Mouse (Mus musculus) urinary bladder, adult 18-20 months (tissue): ENCODE measurements at regions not wholly inside any gene's neighbourhood (a gene's known extent, or its start where the extent isn't known, plus 50 kb on each side); places are given as distances from the start of the nearest gene placed in this dataset.

Experiments used
- DNase-seq, 2 experiments: peaks; one replicate each; pipeline ENCODE4 v3.0.0; 2022; ENCODE audit warnings: low spot score in 2 of 2, mixed read lengths in 2 of 2

DNA sequence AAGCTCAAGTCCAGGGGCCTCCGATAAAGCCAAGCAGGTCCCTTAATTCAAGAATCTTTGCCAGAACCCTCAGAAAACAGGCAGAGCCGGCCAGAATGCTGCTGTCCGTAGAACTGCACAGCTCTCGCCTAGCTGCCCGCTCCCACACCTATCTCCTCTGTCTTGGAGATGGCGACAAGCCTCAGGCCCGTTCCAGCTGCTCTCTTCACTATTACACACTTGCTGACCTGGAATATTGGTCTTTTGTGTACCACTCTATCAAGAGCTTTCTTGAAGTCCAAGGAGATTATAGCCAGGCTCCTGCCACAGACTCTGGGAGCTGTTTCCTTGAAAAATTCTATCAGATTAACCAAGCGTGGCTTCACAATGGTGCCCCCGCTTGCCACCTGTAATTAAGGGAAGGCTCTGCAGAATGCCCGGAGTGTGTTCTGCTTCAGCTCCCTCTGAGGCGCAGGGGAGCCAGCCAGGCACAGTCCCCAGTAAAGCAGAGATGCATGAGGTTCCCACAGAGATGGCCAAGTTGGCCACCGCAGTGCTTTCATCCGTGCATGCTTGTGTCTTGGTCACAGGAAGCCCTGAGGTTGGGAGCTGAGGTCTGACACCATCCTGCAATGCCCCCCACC lies 496.8 kb downstream of the Cdh26 start:
- DNase-seq: no peak

DNA sequence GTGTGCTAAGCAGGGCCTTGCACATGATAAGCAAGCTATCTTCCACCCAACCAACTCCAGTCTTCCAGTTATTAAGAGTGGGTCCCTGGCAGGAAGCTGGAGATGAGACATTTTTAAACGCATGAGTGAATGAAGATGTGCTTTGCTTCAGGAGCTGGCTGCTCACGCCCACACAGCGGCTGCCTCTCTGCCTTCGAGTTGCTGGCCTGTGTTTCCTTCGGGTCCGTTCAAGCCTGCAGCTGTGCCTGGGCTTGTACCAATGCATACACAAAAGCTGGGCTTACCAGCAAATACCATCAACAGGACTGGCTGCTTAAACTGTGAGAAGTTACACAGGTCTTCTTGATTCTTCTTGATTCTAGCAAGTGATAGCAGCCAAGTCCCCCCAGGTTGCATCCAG lies 498.7 kb downstream of the Cdh26 start:
- DNase-seq: peak in 1 of 2 experiments; percentile 1

DNA sequence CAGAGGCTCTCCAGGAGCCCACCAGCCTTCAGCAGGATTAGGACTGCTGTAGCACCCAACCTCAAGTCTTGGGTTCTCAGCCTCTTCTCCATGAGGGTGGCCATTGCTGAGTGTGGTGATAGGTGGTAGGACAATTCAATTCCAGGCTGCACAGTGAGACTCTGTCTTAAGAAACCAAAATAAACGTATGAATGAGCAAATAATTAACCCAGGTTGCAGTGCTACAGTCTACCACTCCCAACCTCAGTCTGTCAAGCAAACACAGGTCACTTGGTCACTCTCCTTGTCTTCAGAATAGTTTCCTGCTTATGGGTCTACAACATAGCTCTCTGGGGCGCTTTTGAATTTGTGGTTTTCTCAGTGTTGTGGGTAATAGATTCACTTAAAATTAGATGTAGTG lies 499.8 kb downstream of the Cdh26 start:
- DNase-seq: no peak

- DNase-seq: no peak
Measured at GRCm38 (mm10) chr2:178948471-178948870, 493.8 kb upstream of the Cdh4 start.

- DNase-seq: no peak
Measured at GRCm38 (mm10) chr2:178949103-178949502, 493.1 kb upstream of the Cdh4 start.

DNA sequence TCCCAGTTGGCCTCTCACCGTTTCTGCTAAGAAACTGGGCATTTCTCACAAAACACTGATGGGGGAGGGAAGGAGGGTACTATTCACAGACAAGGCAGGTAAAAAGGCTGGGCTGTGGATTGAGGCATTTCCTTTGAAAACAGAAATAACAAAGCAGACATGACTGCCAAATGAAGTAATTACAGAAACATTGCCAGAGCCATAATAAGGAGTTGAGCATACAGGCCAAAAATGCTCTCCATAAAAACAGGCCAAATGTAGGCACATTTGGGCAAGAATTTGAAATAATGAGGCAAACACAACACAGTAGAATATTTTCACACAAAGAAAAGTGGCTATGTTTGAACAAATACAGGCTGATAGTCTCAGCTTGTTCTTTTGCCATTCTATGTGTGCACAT lies 491.9 kb upstream of the Cdh4 start:
- no peak for DNase-seq

DNA sequence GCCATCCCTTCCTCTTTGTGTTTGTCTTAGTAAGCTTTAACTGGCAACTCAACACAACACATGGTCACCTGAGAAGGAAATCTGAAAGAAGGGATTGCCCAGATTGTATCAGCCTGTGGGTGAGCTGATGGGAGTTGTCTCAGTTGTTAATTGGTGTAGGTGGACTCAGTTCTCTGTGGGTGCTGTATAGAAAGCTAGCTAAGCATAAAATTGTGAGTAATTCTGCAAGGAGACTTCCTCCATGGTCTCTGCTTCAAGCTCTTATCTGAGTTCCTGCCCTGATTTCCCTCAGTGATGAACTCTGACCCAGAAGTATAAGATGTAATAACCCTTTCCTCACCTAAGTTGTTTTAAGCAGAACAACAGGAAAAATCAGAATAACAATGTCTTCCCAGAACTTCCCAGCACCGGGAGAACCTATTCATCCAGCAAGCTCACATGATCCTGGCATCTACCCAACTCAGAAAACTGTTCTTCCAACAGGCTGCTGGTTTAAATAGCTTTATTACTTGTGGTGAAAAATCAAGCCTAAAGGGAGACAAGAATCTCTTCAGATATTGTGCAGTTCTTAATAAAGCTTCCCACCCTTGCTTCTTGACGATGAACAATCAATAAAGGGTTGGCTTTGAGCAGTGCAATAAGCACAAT lies 487.7 kb upstream of the Cdh4 start:
- DNase-seq: no peak

DNA sequence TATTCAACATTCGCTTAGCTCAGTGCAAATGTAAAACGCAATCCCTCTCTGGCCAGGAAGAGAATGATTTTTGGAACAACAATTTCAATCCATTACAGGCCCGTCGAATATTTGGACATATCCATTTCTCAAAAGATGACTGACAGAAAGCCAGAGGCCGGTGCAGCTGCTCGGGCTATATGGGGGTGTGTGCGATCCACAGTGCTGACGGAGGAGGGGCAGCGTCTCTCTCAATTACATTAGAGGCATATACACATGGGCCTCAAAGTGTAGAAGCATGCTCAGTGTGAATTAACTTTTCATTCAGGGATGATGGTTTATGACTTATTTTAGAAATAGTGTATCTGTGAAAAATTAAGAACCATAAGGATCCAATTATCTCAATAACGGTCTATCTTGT lies 483.4 kb upstream of the Cdh4 start:
- DNase-seq: no peak

DNA sequence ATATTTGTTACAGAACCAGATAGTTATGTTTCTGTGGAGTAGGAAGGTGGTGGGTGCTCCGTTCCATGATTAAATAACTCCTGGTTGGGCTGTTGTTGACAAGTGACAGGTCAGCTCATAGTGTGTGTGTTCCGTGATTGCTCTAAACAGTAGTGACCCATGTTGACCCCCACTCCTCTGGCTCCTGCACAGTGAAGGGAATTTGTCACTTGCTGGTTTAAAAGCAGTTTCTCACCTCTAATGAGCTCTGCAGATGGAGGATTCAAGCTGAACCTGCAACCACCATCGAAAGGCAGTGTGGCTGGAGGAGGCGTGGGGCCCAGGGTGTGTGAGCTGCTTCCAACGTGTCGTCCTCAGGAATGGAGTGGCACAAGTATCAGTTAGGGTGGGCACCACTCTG lies 482.6 kb upstream of the Cdh4 start:
- no peak for DNase-seq

DNA sequence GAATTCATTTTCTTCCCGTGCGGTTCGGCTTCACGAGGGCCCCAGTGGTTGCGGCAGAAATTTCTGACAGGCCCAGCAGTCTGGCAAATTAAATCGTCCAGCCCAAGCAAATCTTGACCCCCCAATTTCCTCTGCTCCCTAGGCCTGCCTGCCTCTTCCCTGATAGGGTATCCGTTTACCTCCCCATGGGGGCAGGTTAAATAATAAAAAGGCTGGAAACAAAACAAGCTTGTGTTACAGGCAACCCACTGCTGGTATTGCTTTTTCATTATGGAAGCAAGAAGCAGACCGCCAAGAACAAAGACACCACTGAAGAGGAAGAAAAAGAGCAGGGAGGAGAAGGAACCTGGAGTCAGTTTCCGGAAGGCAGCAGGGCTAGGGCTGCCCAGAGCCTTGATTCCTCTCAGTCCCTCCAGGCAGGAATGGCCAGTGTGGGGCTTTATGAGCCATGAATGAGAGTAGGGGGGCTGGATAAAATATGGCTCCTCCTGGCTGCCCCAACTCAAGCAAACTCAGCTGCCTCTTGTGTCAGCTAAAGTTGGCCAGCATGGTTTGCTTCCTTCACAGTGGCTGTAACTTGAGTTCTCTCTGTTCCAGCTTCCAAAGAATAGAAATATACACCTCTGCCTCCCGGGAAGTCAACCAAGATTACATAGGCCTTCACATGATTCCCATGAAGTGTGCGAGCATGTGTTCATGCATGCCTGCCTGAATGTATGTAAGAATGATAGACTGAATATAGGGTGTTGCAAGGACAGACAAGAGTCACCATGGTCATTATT lies 474.5 kb upstream of the Cdh4 start:
- no peak for DNase-seq

DNA sequence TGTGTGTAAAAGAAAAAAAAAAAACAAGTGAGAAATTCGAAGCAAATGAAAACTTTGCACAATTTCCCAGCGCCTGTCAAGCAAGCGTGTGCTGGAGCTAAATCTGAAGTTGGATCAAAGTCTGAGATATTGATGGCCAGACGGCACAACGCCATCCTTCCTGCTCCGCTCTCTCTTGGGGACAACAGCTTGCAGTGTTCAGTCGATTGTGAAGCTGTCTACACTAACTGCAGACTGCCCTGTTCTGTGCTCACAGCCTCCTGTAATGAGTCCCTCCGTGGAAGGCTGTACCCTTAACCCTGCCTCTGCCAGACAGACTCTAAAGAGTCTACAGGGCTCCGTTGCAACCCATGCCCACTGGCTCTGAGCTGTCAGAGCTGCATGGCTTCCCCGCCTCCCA lies 472.5 kb upstream of the Cdh4 start:
- DNase-seq: no peak

DNA sequence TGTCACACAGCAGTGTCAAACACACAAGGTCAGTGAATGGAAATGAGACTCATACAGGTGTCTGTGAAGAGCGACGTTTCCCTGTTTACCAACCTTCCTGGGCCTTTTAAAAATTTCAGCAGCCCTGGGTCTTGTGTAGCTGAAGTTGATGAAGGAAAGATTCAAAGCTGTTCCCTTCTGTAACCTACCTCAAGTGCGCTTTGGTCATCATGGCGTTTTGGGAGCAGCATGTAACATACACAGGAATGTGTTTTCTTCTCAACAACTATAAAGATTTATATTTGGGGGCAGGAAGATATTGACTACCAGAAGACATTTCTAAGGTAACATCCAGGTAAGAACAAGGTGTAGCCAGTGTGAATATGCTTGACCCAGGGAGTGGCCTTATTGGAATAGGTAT lies 466.9 kb upstream of the Cdh4 start:
- no peak for DNase-seq

DNA sequence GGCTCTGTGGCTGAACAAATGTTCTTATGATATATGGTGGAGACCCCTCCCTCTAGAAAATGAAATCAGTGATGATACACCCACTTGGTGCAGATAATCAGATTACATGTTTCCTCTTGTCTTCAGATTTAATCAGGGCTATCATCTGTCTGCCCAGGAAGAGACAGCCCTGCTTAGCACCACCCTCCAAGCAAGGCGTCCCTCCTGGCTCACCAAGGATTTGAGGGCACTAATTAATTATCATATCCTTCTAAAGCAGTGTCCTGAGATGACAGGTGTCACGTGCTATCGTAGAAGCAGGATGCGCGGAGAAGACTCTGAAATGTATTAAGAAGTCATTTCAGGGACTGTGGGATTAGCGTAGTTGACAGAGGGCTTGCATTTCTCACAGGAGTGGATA lies 466.2 kb upstream of the Cdh4 start:
- DNase-seq: no peak

DNA sequence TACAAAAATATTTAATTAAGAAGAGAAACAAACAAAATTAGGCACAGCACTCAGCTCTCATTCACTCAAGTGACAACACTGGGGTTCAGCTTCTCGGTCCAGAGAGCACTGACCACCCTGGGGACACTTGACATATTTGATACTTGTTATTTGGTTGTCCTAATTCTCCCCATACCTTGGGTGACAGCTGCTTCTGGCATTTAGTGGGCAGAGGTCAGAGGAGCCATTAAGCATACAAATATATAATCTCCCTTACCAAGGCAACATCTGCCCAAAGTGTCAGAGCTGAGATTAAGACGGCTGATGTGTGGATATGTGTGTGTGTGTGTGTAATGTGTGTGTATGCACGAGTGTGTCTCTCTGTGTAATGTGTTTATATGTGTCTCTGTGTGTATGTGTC lies 465.7 kb upstream of the Cdh4 start:
- no peak for DNase-seq

DNA sequence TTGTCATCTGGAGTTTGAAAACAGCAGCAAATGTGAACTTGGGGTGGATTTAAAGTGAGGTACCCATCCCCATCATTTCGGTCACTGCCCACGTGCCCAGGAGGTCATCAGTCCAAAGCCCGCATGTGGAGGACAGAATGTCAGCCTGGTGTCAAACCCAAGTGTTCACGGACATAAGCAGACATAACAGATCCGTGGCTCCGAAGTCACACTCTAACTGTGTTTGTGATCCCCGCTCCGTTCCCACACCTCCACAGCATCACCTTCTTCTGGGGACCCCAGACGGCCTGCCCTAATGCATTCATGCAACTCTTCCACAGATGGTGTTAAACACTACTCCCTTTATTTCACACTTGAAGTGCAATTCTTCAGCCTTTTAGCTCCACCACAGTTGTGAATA lies 462.8 kb upstream of the Cdh4 start:
- DNase-seq: no peak

GRCm38 (mm10) chr2:178981736-178982502 lies 460.3 kb upstream of the Cdh4 start:
- DNase-seq: peak in 1 of 2 experiments; percentile 1

DNA sequence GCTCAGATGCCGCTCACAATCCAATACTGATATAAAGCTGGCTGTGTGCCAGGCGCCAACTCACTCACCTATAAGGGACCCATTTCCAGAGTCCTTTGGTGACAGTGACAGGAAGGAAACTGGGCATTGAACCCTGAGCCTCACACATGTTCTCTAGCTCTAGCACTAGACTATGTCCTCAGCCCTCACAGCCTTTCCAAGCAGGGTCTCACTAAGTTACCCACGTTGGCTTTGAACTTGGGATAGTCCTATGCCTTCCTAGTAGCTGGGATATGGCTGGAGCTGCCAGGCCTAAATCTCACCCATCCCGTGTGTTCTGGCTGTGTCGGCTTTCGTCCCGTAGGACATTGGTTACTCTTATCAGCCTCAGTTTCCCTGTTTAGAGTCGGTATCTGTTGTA lies 458.4 kb upstream of the Cdh4 start:
- DNase-seq: no peak

DNA sequence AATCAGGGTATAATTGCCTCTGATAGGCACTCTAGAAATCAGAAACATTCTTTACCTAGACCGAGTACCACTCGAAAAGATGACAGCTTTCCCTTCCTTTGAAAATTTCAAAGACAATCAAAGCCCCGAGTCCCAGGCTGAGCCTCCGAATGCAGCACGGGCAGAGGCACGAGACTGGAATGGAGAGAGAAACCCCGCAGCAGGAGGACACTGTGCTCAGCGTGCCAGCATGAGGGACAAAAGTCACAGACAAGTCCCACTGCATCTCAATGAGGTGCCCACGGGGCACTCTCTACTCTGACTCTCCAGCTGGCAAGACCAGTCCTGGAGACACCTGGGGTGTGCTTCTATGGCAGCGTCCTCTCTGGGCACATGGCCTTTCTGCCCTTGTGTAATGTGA lies 454.3 kb upstream of the Cdh4 start:
- no peak for DNase-seq

DNA sequence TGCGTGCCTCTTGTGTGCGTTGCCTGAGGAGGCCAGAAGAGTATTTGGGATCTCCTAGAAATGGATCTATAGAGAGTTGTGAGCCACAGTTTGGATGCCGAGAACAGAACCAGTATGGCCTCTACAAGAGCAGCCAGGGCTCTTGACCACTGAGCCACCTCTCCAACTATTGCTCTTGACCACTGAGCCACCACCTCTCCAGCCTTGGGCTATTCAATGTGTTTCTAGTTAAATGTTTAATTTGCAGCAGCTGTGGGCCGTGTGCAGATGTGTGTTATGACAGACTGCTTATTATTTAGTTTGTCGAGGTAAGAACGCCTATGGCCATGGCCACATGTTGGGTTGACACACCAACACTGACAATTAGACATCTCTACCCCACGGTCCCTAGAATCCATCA lies 452.9 kb upstream of the Cdh4 start:
- no peak for DNase-seq

GRCm38 (mm10) chr2:178989784-178990183 lies 452.4 kb upstream of the Cdh4 start:
- no peak for DNase-seq

- DNase-seq: no peak
Measured at GRCm38 (mm10) chr2:178990959-178991358, 451.3 kb upstream of the Cdh4 start.

DNA sequence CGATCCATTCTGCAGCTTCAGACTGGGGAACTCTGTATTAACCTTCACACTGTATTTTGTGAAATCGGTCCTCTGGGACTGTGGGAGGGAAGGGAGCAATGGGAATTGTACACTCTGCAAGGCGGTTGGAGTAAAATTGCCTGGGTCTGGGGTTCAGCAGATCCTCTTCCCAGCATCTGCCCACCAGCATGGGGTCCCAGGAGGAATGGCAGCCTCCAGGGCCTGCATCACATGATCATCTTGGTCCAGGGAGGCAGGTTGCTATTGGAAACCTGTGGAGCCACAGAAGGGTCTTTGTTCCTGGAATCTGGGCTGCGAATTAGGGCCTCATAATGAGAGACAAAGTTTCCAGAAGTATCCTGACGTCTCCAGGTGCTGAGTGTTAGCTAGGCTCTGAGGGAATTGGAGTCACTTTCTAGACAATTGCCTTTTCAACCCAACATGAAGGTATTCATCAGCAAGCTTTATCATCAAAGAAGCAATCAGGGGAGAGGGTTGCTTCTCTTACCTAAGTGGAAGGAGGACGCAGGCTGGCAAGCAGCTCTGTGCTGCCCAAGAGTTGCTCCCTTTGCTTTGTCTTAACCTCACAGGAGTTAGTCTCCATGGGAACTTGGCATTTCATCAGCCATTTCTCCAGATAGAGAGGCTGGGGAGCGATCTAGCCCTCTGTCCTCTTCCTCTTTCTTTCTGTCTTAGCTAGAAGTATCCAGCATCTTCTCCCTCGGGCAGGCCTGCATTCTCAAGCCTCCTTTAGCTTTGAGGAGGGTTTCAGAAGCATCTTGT lies 449.7 kb upstream of the Cdh4 start:
- DNase-seq: no peak
